Mouse (Mus musculus): ENCODE results near the gene Zfp46. TPM values are rescaled to one million over a fixed set of nuclear protein-coding genes. Genes with fewer than 3 reads are reported as not detected.

Zfp46 gene
- polyA plus RNA-seq (2015; fragmentation: Nextera tagmentation; extraction: Ambion mirVana): 10.1 and 11.5 TPM in 2 replicates

DNA sequence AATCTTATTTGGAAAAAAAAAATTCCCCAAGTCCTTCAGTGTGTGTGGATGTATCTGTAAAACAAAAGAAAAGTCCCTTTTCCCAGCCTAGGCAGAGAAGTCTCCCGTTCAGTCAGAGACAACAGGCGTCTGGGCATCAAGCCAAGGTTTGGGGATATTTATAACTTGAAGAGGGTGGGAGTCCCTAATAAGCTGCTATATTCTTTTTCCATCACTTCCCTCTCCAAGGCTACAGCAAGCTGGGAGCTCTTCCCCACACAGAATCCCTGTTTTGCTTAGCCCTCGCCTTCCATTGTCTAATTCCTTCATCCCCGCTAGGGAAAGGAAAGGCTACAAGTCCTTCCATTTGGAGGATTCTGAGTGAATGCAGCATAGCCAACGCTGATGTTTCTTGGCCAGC lies at the start of gene Zfp46:
Gene Zfp46, plus strand, starts transcription at position 229 of the 400 bp plus-strand sequence.

GRCm38 (mm10) chr4:136247729-136248463 lies 36.6 kb upstream of the Zfp46 start, which contains the start of gene Tcea3:
Gene Tcea3 (plus strand): TSS chr4:136247729.

GRCm38 (mm10) chr4:136310229-136311041 lies 26.0 kb downstream of the Zfp46 start, which contains the start of gene Hnrnpr:
Gene Hnrnpr (plus strand): TSS chr4:136310942.

Other genes with a start within 250 kb of the Zfp46 start
- 454 and 620 TPM in 2 replicates for gene Rpl11, start 231.3 kb upstream of the Zfp46 start, polyA plus RNA-seq (2015; fragmentation: Nextera tagmentation; extraction: Ambion mirVana)
- 210 and 233 TPM in 2 replicates for gene Id3, start 141.2 kb upstream of the Zfp46 start, polyA plus RNA-seq (2015; fragmentation: Nextera tagmentation; extraction: Ambion mirVana)
- 6.0 and 6.9 TPM in 2 replicates for gene E2f2, start 112.3 kb upstream of the Zfp46 start, polyA plus RNA-seq (2015; fragmentation: Nextera tagmentation; extraction: Ambion mirVana)
- gene Asap3, start 78.3 kb upstream of the Zfp46 start, polyA plus RNA-seq (2015; fragmentation: Nextera tagmentation; extraction: Ambion mirVana): 4.4 and 6.0 TPM in 2 replicates
- 9.7 and 14.1 TPM in 2 replicates for gene Tcea3, start 37.0 kb upstream of the Zfp46 start, polyA plus RNA-seq (2015; fragmentation: Nextera tagmentation; extraction: Ambion mirVana)
- 66.3 and 85.8 TPM in 2 replicates for gene Hnrnpr, start 26.3 kb downstream of the Zfp46 start, polyA plus RNA-seq (2015; fragmentation: Nextera tagmentation; extraction: Ambion mirVana)
- 0.30 and 0.37 TPM in 2 replicates for gene Htr1d, start 138.8 kb downstream of the Zfp46 start, polyA plus RNA-seq (2015; fragmentation: Nextera tagmentation; extraction: Ambion mirVana)
- gene 6030445D17Rik, start 177.6 kb downstream of the Zfp46 start, polyA plus RNA-seq (2015; fragmentation: Nextera tagmentation; extraction: Ambion mirVana): 0.32 and 0.46 TPM in 2 replicates
- 38.0 and 46.7 TPM in 2 replicates for gene Luzp1, start 185.1 kb downstream of the Zfp46 start, polyA plus RNA-seq (2015; fragmentation: Nextera tagmentation; extraction: Ambion mirVana)